Mouse (Mus musculus): ENCODE data around the gene Slc7a7. TPM values are rescaled to one million over a fixed set of nuclear protein-coding genes. Genes with fewer than 3 reads are reported as not detected.

The Slc7a7 gene
- total and polyA plus RNA-seq, 3 experiments = 20.1 to 65.6 TPM; not detected in 1

DNA sequence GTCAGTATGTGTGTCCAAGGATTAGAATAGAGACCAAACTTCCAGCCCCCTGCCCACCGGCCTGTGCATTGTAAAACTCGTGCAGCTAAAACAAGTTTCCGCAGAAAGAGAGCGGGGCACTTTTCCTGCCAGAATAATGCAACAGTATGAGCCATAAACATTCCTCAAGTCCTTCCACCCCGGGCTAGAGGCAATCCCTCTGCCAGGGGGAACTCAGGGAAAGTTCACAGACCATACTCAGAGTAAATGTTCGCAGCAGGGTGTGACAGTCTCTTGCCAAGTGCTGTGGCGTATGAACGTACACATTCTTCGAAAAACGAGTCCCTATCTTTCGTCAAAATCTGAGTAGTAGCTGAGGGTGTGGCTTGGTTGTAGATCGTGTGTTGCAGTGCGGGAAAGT is 38.0 kb downstream of the Slc7a7 start:
- Histone ChIP-seq H3K36me3 (ENCODE audit: control insufficient read depth in 1 of 2, insufficient read depth in 2 of 2, low read length in 2 of 2) (peaks cover 0 to 3% of the 10 kb centered on the region in 2 experiments; a peak in 1 of 4 replicates), H3K4me1 (ENCODE audit: control insufficient read depth in 1 of 2, insufficient read depth in 2 of 2, low read length in 2 of 2) (no peaks in the 10 kb centered on the region), H3K9me3 (replicated peaks; ENCODE audit: insufficient read depth, low read length) (no peaks in the 10 kb centered on the region), H3K4me3 (ENCODE audit: control insufficient read depth in 1 of 2, insufficient read depth in 1 of 2, low read depth in 2 of 2, low read length in 2 of 2) (no peak overlapping the region), H3K79me2 (ENCODE audit: control insufficient read depth, insufficient read depth, low read length, poor library complexity) (no peaks in the 10 kb centered on the region), H3K9ac (ENCODE audit: control insufficient read depth, low read depth, low read length, poor library complexity, severe bottlenecking) (no peak overlapping the region), H3K27ac (ENCODE audit: control insufficient read depth, low read depth, low read length) (no peak overlapping the region), H3K27me3 (ENCODE audit: control insufficient read depth in 1 of 2, insufficient read depth in 2 of 2, low read length in 2 of 2) (no peaks in the 10 kb centered on the region)
- no peak for DNase-seq (ENCODE audit: low read depth, low spot score)
- TF ChIP-seq NRF1 (IDR thresholded peaks at IDR 0.05; ENCODE audit: insufficient read depth, low read depth, low read length, poor library complexity, severe bottlenecking) (no peak), ZC3H11A (IDR thresholded peaks at IDR 0.05; ENCODE audit: low read depth, low read length) (no peak), USF1 (IDR thresholded peaks at IDR 0.05; ENCODE audit: low read depth, low read length) (no peak), MXI1 (IDR thresholded peaks at IDR 0.05; ENCODE audit: low read depth, low read length) (no peak), ZNF384 (IDR thresholded peaks at IDR 0.05; ENCODE audit: low read depth, low read length) (no peak), E2F4 (IDR thresholded peaks at IDR 0.05; ENCODE audit: borderline replicate concordance, low read depth, low read length) (no peak), POLR2A (IDR thresholded peaks at IDR 0.05; ENCODE audit: control insufficient read depth in 1 of 2, insufficient read depth in 1 of 2, low read depth in 1 of 2, low read length in 2 of 2, poor library complexity in 1 of 2) (no peak), JUND (IDR thresholded peaks at IDR 0.05; ENCODE audit: low read depth, low read length) (no peak), MAZ (IDR thresholded peaks at IDR 0.05; ENCODE audit: low read depth, low read length) (no peak), HCFC1 (IDR thresholded peaks at IDR 0.05; ENCODE audit: low read depth, low read length) (no peak), SMC3 (IDR thresholded peaks at IDR 0.05; ENCODE audit: low read depth, low read length) (no peak), CHD1 (IDR thresholded peaks at IDR 0.05; ENCODE audit: low read depth, low read length) (no peak), NELFE (IDR thresholded peaks at IDR 0.05; ENCODE audit: low read depth, low read length) (no peak)

DNA sequence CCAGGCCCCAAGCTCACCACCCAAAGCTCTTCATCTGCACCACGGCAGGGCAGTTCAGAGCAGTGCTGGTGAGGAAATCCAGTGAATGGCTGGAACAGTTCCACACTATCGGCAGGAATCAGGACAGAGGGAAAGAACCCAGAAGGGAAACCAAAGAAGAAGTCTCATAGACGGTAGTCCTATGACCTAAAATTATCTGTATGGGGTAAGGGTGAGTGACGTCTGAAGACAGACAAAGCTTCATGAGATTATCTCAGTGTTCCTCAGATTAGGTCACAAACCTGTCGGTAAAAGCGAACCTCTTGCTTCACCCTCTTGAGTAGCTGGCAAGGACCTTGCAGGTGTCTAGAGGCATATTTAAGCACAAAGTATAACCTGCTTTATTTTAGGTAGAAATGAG is 40.4 kb downstream of the Slc7a7 start:
- Histone ChIP-seq H3K9ac (ENCODE audit: control insufficient read depth, low read depth, low read length, poor library complexity, severe bottlenecking) (no peak overlapping the region), H3K27me3 (ENCODE audit: control insufficient read depth in 1 of 2, insufficient read depth in 2 of 2, low read length in 2 of 2) (no peaks in the 10 kb centered on the region), H3K79me2 (ENCODE audit: control insufficient read depth, insufficient read depth, low read length, poor library complexity) (no peaks in the 10 kb centered on the region), H3K36me3 (ENCODE audit: control insufficient read depth in 1 of 2, insufficient read depth in 2 of 2, low read length in 2 of 2) (peaks cover 0 to 5% of the 10 kb centered on the region in 2 experiments; a peak in 2 of 4 replicates), H3K9me3 (replicated peaks; ENCODE audit: insufficient read depth, low read length) (no peaks in the 10 kb centered on the region), H3K4me3 (ENCODE audit: control insufficient read depth in 1 of 2, insufficient read depth in 1 of 2, low read depth in 2 of 2, low read length in 2 of 2) (no peak overlapping the region), H3K4me1 (ENCODE audit: control insufficient read depth in 1 of 2, insufficient read depth in 2 of 2, low read length in 2 of 2) (no peaks in the 10 kb centered on the region), H3K27ac (ENCODE audit: control insufficient read depth, low read depth, low read length) (no peak overlapping the region)
- DNase-seq (ENCODE audit: low read depth, low spot score) = no peak
- TF ChIP-seq MAX (IDR thresholded peaks at IDR 0.05; ENCODE audit: low read length) = no peak

DNA sequence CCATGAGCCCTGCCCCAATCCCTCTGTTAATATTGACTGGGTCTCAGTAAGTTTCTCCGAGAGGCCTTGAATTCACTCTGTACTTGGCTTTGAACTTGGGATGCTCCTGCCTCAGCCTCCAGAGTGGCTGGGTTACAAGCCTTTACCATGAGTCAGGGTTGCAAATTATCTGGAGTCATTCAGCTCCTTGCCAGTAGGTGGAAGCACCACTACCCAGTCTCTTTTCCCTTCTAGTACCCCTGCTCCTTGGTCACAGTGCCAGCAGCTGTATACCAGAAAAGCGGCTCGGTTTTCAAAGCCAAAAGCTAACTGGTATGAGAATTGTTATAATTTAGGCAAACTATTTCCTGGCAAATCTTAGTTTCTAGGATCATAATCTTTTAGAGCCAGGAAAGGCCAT is 41.7 kb downstream of the Slc7a7 start:
- no peak overlapping the region for H3K9ac ChIP-seq (ENCODE audit: control insufficient read depth, low read depth, low read length, poor library complexity, severe bottlenecking)
- H3K27me3 ChIP-seq (ENCODE audit: control insufficient read depth in 1 of 2, insufficient read depth in 2 of 2, low read length in 2 of 2) = no peaks in the 10 kb centered on the region
- H3K27ac ChIP-seq (ENCODE audit: control insufficient read depth, low read depth, low read length) = no peak overlapping the region
- no peaks in the 10 kb centered on the region for H3K4me1 ChIP-seq (ENCODE audit: control insufficient read depth in 1 of 2, insufficient read depth in 2 of 2, low read length in 2 of 2)
- no peak for TF ChIP-seq ELF1 (IDR thresholded peaks at IDR 0.05; ENCODE audit: low read depth, low read length)
- no peak for TF ChIP-seq MAX (IDR thresholded peaks at IDR 0.05; ENCODE audit: low read length)
- peak; percentile 24 for TF ChIP-seq RAD21 (IDR thresholded peaks at IDR 0.05; ENCODE audit: low read depth, low read length)
- no peak for TF ChIP-seq USF1 (IDR thresholded peaks at IDR 0.05; ENCODE audit: low read depth, low read length)
- peak; percentile 25 to 57 (median 44); a peak in 5 of 6 replicates for TF ChIP-seq CTCF (IDR thresholded peaks at IDR 0.05 in 2 of 3, conservative IDR thresholded peaks at IDR 0.05 in 1 of 3; ENCODE audit: control insufficient read depth in 1 of 3, insufficient read depth in 1 of 3, low read depth in 2 of 3, low read length in 3 of 3, poor library complexity in 1 of 3, severe bottlenecking in 1 of 3)
- peak; percentile 57 for TF ChIP-seq SMC3 (IDR thresholded peaks at IDR 0.05; ENCODE audit: low read depth, low read length)
- no peak for TF ChIP-seq JUND (IDR thresholded peaks at IDR 0.05; ENCODE audit: low read depth, low read length)
- H3K36me3 ChIP-seq (ENCODE audit: control insufficient read depth in 1 of 2, insufficient read depth in 2 of 2, low read length in 2 of 2) = peaks cover 0 to 3% of the 10 kb centered on the region in 2 experiments; a peak in 2 of 4 replicates
- no peak overlapping the region for H3K4me3 ChIP-seq (ENCODE audit: control insufficient read depth in 1 of 2, insufficient read depth in 1 of 2, low read depth in 2 of 2, low read length in 2 of 2)
- H3K9me3 ChIP-seq (replicated peaks; ENCODE audit: insufficient read depth, low read length) = no peaks in the 10 kb centered on the region
- H3K79me2 ChIP-seq (ENCODE audit: control insufficient read depth, insufficient read depth, low read length, poor library complexity) = no peaks in the 10 kb centered on the region
- peak; percentile 59 for DNase-seq (ENCODE audit: low read depth, low spot score)
